Mouse (Mus musculus) left cerebral cortex, adult 8-10 months (tissue): ENCODE measurements around the gene Yars. TPM values are rescaled to one million over a fixed set of nuclear protein-coding genes. Genes with fewer than 3 reads are reported as not detected.

Experiments
- DNase-seq, 2 experiments: peaks; one replicate each; pipeline ENCODE4 v3.0.0; 2022; ENCODE audit warnings: low spot score in 2 of 2
- total RNA-seq, 4 experiments: library from RNA; stranded (reverse); gene quantifications; 2 replicates each; pipeline ENCODE4 v1.2.4; 2022

The Yars gene
- total RNA-seq, 4 experiments from 2014 or later = 90.5 to 98.5 (median 96.4) TPM

DNA sequence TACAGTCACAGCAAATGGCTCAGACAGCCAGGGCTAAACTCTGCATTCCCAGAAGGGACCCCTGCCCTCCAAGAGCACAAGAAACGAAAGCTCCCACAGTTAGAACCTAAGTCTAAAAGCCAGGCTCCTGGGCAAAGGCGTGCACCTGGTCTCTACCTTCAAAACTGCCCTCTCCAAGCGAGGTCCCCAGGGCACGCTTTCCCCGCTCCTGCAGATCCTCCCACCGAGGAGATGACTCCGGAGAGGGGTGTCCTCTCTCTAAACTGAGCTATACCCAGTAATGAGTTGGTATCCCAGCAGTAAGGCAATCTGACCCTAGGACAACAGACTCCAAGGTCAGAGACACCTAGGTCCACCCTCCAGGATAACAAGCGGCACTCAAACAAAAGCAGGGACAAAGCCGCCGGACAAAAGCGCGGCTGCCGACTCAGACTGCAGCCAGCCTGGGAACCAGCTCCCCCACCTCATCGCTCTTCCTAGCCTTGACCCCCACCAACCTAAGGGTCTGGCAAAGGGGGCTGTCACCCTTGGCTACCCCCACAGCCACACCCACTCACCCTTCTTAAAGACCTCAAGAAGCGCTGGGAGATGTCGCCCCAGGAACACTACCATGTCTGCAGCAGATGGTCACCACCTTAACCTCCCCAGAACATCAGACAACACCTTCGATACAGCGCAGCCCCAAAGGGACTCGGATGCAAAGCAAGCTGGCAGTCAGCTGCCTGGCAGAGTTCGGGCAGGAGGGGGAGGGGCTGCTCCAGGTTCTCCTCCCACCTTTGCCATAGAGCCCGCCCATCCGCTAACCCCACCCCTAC lies 37.8 kb downstream of the Yars start:
- no peak for DNase-seq

DNA sequence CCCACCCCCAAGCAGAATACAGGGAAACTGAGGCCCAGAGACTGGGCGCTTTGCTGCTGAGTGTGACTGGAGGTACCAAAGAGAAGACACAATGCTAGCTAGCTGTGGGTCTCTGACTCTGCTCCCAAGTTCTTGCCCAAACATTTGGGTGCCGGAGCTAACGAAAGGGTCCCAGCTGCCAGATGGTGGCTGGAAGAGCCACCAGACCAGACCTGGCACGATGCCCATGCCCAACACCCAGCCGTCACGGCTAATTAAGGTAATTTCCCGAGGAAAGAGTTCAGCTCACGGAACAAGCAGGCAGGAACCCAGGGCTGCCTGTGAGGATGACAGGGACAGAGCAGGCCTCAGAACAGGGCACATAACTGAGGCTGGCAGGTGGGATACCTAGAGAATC lies 38.4 kb downstream of the Yars start:
- DNase-seq = no peak

DNA sequence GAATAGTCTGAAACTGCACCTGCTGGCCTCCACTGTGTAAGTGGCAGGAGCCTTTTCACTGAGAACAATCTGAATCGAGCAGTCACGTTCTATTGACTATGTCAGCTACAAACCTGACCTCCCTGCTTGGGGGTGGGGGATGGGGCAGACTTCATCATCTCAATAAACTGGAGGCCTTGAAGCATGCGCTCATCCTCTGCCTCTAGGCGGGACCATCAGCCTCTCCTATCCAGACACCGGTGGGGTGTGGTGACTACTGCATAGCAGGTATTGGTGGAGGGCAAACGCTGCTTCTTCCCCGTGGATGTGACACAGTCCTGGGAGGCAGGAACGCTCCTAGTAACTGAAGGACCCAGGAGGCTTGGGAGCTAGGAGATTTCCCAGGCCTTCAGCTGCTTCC lies 41.4 kb downstream of the Yars start:
- DNase-seq = no peak

DNA sequence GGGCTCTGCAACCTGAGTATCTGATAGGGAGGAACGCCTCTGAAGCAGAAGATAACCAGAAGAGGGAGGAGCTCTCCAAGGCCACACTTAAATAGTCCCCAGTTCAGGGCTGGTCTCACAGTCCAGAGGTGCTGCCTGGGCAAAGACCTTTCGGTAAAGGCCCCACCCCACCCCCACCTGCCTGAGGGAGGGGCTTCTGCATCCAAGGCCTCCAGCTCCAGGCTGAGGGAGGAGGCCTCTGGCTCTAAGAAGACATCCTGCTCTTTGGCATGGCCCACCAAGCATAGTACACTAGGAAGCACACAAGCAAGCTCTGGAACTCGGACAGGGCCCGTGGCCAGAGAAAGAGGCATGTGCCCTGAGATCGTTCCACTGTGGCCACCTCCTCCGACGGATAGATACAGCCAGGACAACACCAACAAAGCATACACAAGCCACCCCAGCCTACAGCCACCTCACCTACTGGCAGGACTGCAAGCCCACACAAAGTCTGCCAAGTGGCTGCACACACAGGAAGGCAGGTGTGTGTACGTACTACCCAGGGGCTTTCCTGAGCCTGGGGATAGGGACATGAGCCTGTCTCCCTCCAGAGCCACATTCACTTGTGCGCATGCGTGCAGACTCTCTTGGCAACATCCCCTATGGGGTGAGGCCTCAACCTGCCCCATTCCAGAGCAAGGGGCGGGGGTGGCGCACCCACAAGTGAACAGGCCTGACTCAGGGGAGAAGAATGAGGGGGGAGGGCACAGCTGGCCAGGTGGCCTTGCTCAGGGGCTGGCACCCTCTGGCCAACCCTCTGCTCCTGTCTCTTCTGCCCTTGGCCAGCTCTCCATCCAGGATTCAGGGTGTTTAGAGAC lies 42.3 kb downstream of the Yars start:
- DNase-seq = no peak

DNA sequence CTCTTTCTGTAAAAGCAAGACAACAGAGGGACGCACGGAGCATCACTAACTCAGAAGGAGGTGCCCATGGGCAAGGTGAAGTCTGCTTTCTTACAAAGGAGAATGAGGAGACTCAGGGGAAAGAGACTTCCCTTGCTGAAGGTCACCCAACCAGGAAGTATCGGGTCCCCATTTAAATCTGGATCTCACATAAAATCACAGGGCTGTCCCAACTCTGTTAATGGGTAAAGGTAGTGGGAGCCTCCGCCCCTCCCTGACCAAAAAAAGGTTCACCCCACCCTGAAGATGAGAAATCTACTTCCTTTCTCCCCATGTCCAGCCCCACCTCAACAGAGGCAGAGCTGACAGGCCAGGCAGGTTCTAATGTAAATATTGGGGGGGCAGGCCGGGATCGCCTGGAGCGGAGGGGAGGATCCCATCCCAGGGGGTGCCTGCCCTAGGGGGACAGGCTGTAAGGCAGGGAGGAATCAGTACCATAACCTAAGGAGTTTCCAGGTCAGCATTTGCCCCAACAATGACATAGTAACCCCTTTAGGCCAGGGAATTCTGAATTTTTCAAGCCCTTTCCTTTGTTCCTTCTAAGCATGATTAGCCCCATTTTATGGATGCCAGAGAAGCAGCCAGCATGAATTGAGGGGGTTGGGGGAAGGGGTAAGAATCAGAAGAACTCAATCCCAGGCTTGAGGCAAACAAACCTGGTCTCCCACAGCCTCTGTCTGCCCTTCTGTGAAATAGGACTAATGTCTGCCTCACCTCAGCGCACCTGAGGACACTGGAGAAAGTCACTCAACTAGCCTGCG lies 43.2 kb downstream of the Yars start:
- no peak for DNase-seq

DNA sequence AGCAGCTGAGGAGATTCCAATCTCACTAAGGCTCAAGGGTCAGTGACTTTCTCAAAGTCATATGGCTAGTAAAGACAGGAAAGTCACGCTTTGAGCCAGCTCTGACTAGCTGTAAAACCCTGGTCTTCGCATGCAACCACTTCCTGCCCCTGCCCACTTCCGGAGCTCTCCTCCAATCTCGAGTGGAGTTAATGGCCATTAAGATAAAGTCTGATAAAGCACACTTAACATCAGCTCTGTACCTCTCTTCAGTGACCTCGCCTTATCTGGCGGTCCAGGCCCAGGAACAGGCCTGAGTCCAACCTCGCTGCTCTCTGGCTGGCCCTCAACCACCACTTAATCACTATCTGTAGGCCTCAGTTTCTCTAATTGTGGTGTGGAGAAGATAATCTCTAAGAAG lies 44.9 kb downstream of the Yars start:
- no peak for DNase-seq

DNA sequence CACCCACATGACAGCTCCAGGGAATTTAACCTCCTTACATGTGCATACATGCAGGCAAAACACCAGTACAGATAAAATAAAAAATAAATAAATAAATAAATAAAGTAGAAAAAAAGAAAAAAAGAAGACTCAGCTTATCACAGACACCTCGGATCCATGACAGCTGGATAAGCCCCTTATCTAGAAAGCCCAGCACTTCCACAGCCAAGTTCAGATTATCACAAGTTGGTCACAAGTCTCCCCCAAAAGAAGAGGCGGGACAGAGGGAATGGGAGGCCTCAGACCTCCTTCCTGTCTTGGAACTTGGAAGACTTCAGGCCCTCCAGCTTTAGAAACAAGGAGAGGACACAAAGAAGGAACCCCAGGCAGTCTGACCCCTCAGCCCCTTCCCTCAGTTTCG lies 45.6 kb downstream of the Yars start:
- DNase-seq = no peak

DNA sequence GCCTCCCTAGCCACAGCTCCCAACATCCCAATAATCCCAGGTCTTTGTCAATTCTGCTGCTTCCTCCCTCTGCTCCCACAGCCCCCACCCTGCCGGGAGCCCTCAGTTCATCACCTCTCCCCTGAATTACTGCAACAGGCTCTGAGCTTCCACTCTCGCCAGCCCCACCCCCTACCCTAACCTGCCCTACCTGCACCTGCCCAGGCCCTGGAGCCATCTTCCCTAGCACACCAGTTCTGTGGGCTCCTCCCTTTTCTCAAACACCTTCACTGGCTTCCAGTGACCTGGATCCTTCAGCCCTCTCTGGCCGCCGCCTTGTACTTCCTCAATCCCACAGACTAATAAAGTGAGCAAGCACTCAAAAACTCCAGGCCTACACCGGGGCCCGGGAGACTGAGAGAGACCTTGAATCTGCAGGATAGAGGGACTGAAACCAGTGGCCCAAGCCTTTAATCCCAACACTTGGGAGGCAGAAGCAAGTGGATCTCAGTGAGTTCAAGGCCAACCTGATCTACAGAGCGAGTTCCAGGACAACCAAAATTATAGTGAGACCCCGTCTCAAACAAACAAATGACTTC lies 46.8 kb downstream of the Yars start:
- DNase-seq = no peak

DNA sequence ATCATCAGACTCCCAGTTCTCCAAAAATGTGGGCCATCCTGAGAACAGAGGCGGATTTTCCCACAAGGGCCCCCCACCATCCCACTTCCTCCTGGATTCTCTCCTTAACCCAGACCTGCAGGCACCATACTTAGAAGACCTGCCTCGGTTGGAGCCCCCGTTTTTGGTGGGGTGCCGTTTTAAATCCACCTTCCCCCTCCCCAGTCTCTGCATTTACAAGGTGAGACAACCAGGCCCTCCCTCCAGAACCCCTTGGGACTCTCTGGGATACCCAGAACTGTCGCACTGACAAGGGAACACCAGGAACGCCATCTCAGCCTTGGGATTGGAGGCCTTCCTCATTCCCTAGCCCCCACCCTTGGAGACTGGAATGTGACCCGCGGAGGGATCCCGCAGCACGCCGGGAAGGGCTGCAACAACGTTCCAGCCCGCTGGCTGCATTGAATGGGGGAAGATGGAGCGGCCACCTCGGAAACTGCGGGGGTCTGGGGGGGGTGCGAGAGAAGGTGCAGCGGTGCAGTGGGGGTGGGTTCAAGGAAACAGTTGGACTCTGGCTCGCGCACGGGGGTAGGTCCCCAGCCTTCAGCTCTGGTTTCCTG lies 48.4 kb downstream of the Yars start:
- no peak for DNase-seq

DNA sequence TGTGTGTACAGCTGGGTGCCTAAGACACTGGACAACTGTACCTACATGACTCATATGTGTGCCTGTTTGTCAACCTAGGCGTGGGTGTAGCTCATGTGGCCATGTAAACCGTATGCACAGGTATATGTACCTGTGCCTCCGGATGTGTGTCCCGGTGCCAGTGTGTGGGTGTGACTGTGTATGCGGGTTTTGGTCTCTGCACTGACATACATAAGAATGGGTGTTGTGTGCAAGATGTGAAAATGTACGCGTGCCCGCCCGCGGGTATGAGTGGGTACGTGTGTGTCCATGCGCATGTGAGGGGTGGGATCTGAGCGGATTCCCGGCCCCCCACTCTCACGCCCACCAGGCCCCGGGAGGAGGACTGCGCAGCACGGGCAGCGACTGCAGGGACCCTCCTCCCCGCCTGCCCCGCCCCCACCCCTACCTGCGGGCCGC lies 49.0 kb downstream of the Yars start:
- peak in 1 of 2 experiments; percentile 64 for DNase-seq

DNA sequence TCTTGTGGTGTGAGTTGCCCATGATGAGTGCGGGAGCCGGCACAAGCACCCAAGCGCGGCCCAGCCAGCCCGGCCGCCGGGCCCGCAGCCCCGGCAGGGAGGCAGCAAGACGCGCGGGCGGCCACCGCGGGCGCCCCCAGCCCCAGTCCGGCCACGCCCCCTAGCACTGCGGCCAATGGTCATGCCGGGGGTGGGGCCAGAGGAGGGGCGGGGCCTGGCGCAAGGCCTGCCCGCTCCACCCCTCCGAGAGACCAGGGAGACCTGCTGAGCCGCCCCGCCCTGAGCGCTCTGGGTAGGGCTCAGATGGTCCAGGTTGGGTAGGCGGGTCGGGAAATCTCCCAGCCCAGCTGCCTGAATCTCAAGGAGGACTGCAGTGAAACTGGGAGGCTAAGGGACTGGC lies 49.5 kb downstream of the Yars start:
- peak in 1 of 2 experiments; percentile 79 for DNase-seq

DNA sequence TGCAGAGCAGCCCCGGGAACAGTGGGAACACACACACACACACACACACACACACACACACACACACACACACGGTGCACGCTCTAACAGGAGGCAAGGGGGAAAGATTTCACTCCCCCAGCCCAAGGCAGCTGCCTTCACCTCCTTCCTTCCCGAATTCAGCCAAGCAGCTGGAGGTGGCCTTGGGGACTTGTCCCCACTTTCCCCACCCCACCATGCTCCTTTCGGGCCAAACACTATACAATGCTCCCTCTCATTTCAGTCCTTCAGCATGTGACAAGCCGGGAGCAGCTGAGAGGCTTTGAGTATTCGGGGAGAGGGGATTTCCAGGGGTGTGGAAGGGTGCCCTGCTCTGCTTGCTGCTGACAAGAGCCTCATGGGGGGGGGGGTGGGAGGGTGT lies 52.3 kb downstream of the Yars start:
- no peak for DNase-seq

DNA sequence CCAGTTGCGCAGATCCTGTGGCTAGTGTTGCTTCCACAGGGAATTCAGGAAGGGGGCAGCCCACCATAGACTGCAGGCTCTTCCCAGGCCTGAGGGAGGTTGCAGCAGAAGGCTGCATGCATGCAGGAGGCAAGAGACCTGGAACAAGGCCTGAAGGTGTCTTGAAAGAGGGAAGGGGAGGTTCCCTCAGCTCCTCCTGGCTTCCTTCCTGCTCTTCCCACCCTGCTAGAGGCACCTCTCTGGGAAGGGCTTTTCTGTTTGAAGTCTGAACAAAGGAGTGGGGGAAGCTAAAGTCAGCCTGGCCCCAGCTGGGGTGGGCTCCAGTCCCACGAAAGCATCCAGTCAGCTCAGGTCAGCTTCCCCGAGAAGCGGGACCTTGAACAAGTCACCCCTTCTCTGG lies 52.8 kb downstream of the Yars start:
- DNase-seq = no peak

DNA sequence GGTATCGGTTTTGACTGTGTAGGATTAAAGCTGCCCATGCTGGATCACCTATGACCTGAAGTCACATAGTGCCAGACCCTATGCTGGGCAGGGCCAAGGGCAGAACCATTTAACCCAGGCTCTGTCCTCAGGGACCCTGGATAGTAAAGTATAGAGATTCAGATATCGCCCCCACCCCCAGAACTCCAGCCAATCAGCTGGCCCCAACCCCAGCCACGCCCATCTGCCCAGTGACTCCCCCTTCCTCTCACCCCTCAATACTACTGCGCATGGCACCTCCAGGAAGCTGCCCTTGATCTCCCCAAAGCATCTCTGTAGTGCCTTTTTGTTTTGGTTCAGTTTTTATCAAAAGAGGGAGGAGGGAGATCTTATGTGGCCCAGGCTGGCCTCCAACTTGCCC lies 53.2 kb downstream of the Yars start:
- DNase-seq = no peak

DNA sequence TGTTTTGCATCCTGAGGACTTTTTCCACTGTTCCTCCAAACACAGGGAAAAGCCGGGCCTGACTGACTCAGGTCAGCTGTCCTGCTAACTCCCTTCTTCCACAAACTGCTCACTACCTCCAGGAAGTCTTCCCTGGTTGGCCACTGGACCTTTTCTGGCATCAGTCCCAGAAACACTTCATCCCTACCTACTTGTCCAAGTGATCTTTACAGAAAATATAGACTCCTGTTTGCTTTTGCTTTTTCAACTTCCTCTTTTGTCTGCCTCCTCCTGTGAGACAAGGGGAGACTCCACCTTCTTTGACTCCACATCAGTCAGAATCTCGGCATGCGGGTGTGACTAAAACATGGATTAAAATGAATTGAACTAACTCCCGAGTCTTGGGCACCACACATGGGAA lies 55.2 kb downstream of the Yars start:
- DNase-seq = no peak

DNA sequence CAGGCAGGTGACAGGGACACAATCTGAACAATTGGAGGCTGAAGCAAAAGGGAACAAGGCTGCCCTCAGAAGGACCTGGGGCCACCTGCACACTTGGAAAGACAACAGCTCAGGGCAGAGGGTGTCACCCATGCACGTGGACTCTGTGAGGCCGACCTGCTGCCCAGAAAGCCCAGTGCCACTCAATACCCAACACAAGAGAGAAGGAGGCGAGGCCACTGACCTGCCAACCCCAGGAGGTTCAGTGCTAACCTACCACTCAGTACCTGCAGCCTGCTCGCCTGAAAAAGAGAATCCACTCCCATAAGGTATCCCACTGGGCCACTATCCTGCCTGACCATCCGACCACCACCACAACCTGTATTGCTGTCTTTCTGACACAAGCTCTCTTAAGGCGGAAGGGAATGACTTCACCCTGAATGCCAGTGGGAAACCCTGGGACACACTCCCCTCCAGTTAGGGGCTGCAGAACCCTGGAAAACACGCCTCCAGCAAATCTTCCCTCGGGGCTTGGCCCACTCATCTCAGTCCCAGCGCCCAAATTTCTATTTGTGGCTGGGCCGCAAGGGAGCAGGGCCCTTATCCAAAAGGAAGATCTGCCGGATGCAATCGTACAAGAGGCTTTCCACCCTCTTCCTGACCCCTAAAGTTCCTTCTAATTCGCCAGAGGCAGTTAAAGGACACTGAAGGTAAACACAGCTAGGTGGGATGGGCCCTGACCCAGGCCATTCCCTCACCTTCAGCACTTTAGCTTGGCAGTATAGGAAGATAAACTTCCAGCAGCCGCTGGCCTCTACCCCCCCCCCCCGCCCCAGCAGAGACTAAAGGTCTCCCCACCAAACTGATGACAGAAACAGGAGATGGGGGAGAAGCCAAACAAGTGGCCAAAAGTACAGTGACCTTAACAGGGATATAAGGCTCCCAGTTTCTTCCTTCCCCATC lies 57.1 kb downstream of the Yars start:
- DNase-seq = no peak

DNA sequence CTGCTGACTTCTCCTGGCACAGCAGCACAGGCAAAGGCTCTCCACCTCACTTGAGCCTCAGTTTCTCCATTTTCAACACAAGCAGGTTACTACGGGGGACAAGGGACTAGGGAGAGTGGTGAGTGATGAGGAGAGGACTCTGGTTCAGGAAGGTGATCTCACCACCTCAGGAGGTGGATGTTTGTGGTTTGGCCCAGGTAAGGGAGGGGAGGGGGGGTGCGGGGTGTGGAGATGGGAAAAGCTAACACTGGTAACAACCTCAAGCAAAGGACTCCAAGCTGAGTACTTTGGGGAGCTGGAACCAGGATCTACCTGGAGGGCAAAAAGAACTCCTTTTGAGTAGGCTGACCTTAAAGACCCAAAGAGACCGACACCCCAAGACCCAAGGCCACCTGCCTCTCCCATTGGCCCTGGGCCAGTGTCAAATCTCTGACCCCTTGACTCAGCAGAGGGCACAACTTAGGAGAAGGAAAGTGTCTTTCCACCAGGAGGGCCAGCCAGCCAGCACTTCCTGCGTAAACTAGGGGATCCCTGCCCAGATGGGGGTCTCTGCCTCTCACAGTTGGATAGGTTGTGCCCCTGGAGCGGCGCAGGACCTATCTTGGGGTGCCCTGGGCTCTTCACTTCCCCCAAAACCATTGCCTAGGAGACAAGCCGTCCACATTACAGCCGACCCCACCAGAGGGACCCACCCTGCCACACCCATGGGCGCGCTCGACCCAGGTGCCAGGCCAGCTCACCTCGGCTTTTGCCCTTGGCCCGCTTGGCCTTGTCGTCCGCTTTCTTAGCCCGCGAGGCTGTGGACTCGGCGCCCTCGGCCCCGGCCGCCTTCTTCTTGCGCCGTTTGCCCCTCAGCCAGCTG lies 58.1 kb downstream of the Yars start:
- no peak for DNase-seq

DNA sequence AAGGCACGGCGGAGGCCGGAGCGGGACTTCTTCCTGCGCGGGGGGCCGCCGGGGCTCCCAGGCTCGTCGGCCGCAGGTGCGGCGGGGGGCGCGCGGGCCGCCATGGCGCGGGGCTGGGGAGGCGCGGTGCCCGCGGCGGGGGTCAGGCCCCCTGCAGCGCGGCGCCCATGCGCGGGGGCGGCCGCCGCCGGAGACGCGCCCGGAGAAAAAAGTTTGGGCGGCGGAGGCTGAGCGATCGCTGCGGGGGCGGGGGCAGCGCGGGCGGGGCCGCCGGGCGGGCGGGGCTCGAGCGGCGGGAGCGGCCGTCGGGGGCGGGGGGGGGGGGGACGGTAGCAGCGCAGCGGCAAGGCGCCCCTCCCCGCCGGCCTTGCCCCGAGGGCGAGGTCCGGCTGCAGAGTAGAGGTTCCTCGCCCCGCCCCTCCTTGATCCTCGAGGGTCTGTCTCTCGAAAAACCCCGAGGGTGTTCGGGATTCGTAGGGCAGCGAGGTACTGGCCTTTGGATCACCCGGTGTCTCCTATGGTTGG lies 58.7 kb downstream of the Yars start:
- DNase-seq = no peak

DNA sequence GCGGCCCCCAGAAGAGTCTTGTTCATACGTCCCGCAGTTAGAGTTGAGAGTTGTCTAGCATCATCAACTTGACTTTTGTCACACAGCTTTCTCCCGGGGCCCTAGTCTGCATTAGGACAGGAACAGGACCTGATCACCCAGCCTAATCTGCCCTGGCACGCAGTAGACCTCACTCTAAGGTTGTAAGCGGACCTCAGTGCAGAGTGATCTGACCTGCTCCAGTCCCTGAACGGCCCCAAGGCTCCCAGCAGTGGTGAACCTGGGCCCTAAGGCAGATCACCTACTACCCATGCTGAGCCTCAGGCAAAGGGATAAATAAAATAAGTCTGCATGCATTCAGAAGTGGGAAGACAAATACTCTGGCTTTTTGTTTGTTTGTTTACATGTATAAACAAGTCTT lies 59.7 kb downstream of the Yars start:
- DNase-seq = no peak
